Mouse (Mus musculus) cortical plate, adult 2 months (tissue): ENCODE data around the gene Mpp2.

Experiments
- CTCF ChIP-seq: fragments of 200-500 bp; IDR thresholded peaks from 2 replicates; pipeline ENCODE4 v1.5.1; 2011; ENCODE audit warnings: mild to moderate bottlenecking, control low read depth, low read length; ENCODE audit not compliant: insufficient read depth; ENCODE audit errors: extremely low read depth
- POLR2A ChIP-seq: fragments of 200-500 bp; IDR thresholded peaks from 2 replicates; pipeline ENCODE4 v1.6.1; 2011; ENCODE audit warnings: mild to moderate bottlenecking, low read length, control low read depth; ENCODE audit not compliant: insufficient read depth; ENCODE audit errors: extremely low read depth

GRCm38 (mm10) chr11:102106911-102107310 is 18.6 kb upstream of the Mpp2 start:
- TF ChIP-seq CTCF (no peak), POLR2A (no peak)
